Mouse (Mus musculus) megakaryocyte progenitor cell, adult 5-6 weeks (primary cell): ENCODE results near the gene Akap6. TPM values are rescaled to one million over a fixed set of nuclear protein-coding genes. Genes with fewer than 3 reads are reported as not detected.
A peak's percentile ranks its signal among the peaks of the same experiment; 100 is the strongest.

ENCODE experiments used
- ATAC-seq: replicated peaks from 2 replicates; pipeline ENCODE4 v1.8.0; 2016; ENCODE audit warnings: mild to moderate bottlenecking, moderate TSS enrichment, inconsistent platforms; ENCODE audit not compliant: poor library complexity
- total RNA-seq, 2 experiments: library from RNA; stranded (forward) in 1 of 2; stranded (reverse) in 1 of 2; fragments of 157-497, 149-512 nt in 1 of 2; fragments of 200-1000 nt in 1 of 2; gene quantifications; 2 replicates each; pipeline versions ENCODE4 v1.2.3 to v1.2.4; 2015 to 2017

Akap6 gene
- total RNA-seq (2015) (not detected in 2 replicates), total RNA-seq (2017) (0.08 TPM in 1 of 2 replicates, not detected in the other)

DNA sequence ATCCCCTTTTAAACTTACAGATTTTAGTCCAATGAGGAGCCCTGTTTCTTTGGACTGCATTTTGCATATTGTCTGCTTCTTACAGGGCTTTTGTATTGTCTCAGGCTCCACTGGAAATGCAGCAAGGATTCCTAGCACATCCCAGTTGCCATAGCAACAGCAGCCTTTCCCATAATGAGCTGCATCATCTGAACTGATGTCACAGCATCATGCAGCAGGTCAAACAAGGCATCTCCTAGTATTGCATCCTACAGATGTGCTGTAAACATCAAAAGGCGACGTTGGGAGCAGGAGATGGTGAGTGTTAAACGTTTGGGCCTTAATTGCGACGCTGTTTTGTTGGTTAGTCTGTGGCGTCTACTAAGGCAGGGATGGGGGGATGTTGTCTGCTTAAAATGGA lies at the start of gene Akap6:
Gene Akap6, plus strand, starts transcription at position 238 of the 400 bp plus-strand sequence.
- no peak for ATAC-seq

DNA sequence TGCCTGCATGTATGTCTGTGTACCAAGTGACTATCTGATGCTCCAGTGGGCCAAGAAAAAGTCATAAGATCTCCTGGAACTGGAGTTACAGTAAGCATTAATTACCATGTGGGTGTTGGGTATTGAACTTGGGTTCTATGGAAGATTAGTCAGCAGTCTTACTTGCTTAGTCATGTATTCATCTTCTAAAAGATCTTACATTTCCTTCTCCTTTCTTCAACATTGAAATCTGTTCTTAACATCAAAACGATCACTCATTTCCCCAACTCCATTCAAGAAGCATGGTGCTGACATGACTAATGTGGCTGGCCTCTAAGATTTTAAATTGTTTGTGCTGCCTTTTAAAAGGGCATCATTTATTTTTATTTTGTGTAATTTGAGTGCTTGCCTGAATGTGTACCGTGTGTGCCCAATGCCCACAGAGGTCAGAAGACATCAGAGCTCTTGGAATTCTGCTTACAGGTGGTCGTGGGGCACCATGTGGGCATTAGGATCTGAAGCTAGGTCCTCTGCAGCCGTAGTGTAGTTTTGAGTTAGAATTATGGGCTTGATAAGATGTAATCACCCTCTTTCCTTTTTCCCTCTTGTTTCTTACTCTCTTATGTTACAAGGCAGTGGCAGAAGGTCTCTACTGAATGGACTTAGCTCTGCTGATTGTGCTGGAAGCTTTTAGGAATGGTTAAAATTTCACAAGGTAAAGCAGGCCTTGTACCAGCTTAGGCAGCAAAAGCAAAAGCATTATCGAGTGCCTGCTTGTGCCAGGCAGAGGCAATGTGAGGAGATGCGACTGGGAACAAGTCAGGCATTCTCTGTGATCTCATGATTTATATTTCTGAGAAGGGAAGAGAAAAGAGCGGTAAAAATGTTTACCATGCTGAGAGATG lies 36.0 kb upstream of the Akap6 start:
- no peak for ATAC-seq

DNA sequence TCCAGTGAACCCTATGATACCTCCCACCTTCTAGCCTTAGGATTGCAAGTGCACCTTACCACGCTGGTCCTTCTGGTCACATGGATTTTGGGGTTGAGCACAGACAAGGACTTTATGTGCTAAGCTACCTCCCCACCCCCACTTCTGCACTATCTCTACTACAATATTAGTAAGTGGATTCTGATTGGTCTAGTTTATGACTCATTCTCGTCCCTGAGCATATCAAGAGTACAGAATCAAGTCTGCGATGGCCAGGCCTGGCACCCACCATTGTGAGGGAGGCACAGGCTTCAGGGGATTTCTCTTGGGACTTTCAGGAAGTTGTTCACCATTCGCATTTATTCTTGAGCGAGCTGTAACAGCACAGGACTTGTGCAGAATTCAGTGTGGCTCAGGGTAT lies 34.2 kb upstream of the Akap6 start:
- no peak for ATAC-seq

DNA sequence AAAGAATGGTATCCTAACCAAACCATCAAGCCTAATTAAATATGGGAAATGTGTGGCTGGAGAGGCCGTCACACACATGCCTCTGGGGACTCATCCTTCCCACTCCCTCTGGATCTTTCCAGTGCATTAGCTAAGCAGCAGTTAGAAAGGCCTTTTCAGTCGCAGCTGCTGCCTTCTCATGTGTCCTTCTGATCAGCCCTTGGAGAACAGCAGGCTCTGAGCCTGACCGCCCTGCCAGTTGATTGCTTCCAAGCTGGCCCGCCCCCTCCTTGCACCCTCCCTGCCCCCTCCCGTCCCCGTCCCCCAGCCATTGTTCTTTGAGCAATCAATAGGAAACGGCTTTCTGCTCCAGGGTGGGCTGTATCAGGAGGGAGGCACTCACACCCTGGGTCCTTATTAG lies 27.7 kb upstream of the Akap6 start:
- ATAC-seq, result no peak

DNA sequence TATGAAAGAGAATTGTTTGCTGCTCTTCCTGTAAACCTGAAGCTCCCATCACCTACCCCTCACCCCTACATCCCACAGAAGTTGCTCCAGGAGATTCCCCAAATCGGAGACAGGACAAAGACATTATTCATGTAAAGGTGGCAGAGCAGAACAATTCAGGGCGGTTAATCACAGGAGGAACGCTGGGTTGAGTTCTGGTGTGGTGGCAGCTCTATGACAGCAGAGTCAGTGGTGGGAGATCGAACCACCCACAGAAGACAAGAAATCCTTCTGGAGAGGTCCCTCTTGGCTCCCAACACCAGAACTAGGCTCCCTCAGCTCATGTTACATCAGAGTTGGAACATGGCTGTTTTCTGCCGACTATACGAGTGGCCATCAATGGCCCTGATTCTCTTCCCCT lies 27.2 kb upstream of the Akap6 start:
- ATAC-seq, result no peak

DNA sequence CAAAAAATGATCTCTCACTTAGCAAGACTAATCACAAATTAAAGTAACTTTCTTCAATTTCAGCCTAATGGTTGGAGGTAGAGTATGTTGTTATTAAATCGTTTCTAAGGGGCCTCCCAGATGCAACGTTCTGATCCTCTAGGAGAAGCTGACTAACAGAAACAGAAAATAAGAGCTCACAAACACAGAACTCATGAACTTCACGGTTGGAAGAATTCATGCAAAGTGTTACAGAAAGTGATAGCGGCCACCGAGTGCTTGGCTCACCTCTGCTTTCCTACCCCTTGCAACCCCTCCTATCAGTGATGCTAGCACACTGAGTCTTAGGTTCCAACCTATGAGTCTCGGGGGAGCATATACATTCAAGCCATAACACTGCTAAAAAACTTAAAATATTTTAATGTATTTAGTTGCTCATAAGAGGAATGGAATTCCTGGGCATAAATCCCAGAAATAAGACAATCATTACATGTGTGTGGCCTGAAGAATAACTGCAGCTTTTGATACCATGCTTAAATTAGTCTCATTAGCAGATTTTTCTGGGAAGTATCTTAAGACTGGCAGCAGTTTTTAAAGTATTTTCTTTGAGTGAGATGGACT lies 25.7 kb upstream of the Akap6 start:
- no peak for ATAC-seq

DNA sequence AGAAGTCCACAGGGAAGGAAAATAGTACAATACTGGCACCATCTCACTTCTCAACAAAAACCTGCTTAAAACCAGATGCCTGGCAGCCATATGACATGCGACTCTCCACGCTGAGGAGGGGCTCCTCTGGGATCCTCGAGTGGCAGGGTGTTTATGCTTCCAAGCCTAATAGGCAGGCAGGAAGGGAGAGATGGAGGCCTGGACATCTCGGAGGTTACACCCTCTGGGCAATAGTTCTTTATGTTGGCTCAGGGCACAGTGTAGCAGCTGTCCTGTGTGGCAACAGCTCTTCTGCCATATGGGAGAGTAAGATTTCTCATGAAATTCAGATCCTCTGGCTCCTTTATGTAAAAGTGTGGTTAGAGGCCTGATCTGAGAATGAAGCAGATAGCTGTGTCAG lies 24.2 kb upstream of the Akap6 start:
- ATAC-seq, result no peak

DNA sequence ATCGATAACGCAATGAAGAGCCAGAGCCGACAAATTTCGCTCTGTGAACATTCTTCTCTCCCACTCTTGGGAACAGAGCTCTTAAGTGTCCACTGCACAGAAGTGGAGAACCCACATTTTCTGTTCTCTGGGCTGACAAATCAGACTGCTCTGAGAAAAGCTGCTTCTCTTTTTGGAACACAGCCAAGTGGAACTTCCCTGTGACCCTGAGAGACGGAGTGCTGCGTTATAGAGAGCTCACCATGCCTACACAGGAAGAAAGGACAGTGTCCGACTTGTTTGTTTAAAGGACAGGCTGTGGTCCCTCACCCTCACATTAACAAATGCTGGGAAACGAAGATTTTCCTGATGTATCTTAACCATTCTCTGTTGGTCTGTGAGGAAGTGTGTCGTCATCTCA lies 11.8 kb upstream of the Akap6 start:
- ATAC-seq, result 0 out of 2 replicates have a peak, but pooled peaks have one; percentile 22

DNA sequence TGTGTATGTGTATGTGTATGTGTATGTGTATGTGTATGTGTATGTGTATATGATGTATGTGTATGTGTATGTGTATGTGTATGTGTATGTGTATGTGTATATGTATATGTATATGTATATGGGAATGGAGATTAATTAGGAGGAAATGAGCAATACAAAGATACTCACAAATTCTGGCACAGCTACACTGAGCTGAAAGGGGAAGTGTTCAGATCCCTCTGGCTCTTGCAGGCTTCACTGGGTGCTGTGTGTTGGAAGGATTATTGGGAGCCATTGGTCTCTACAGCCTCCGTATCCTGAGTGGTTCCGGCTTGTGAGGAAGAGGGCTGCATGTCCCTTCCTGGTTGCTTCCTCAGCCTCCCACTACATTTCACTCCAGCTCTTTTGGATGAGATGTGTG lies 10.5 kb upstream of the Akap6 start:
- no peak for ATAC-seq

DNA sequence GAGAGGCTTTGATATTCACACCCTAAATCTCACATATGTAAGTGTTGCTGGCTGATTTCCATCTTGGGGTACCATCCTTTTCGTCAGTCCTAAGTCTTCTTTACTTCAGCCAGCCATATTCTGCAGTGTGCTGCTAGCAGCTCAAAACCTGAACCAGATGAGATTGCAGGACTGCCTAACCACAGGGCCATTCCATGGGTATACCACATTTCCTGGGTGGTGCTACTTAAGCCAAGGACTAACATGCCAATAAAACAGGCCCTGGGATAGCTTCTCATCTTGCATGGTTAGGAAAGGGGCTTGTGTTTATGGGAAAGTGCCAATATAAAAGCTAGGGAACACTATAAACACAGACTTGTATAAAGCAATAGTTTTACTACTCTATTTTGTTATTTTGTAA lies 7.6 kb upstream of the Akap6 start:
- ATAC-seq, result 0 out of 2 replicates have a peak, but pooled peaks have one; percentile 9

DNA sequence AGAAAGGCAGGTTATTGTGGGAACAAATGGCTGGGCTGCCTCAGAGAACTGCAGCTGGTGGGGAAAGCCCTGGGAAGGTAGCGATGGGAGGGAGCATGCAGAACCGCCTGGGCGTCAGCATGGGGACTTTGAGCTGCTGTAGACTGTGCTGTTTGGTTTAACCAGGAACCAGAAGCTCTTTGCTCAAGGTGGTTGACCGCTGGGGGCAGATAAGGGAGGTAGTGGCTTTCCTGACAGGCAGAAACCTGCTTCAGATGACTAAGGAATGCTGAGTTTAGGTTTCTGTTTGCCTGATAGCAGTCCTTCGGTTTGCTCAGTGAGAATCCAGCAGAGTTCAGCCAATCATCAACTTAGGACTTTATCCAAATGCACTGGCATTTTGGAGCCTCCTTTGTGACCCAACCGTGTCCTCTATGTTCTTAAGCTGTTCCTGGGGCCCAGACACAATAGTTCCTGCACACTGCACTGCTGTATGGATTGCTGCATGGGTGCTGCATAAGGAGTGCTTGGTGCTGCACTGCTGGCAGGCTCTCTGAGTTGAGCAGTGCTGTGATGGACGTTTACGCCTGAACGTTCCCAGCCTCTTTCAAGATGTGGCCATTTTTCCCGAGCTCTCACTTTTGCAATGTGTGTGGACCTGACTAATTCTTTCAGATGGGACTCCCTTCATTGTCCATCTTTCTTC lies 6.8 kb upstream of the Akap6 start:
- peak; percentile 92 for ATAC-seq

DNA sequence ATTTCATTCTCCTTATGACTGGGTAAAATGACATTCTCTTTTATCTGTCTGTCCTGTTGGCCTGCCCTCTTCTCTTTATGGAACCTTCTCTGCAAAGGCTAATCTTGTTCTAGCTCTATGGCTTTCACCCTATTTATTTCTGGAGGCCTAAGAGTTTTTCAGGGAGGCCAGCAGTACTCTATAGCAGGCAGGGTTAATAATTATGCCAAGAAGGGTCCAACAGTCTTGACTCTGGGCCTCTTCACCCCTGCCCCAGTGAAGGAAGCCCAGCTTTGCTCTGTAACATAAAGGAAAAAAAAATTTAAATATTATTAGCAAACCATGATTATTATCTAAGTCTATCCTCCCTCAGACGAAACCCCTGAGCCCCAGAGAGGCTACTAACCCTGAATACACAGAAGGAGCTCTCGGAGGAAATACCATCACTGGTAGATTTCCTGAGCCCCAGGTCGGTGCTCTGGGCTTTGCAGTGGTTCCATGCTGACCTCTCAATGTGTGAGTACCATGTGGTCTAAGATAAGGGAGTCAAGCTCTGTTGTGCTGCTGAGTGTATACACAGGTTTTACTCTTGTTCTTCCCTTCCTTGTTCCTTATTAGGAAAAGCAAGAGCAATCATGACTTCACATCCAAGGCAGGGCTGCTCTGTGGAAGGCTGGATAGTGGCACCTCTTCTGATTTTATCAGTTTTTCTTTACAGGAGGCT lies 1.6 kb upstream of the Akap6 start:
- no peak for ATAC-seq

DNA sequence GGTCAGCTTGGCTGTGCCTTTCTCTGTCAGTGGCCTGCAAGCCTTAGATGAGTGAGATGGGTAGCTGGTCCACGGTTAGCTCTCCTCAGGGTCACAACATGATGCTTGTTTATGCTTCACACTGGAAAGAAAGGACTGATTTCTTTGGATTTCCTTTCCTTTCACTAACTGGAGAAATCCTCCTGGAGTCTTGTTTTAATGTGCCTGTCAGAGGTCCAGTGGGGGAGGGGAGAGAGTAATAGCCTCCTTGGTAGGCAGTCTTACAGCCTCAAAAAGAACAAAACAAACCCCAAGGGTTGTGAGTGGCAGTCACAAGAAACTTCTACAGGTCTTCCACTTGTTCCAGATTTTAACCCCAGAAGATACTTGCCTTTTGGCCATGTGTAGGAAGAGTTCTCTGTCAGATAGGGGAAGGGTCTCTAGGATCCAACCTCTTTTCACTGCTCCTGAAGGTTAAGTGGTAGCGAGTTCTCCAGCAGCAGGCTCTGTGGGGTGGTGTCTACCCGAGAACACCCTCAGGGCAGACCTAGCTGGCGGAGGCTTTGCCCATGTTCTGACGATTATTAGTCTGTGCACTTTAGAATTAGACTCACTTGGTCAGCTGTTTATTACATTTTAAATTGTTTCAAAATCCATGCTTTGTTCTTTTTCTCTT lies 780 bp upstream of the Akap6 start:
- no peak for ATAC-seq

DNA sequence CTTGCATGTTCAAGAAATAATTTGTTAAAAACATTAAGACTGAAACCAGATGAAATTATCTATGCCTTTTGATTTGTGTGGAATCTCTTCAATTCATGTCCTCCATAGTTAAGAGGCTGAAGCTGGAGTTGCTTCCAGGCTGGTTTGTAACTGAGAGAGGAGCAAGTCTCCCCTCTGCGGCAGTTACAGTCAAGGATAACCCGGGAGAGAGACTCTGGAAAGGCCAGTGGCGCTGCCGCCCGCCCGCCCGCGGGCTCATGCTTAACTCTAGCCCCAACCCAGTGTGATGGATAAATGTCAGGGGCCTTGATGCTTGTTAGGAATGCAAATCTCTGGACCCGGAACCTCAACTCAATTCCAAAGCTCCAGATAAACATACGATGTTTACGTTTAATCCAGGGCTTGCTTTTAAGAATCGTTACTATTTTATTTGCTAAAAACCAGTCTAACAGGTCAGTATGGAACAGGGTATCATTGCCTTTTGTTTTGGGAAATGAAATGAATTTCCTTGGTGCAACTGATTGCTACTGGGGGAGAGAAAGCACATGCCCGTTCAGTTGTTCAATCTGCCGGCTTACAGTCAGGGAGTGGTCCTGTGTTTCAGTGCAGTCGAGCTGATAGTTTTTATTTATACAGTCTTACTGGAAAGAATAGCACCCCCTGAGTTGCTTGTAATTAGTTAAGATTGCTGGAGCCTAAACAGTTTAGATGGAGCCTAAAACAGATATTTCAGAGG lies 946 bp downstream of the Akap6 start:
- no peak for ATAC-seq

DNA sequence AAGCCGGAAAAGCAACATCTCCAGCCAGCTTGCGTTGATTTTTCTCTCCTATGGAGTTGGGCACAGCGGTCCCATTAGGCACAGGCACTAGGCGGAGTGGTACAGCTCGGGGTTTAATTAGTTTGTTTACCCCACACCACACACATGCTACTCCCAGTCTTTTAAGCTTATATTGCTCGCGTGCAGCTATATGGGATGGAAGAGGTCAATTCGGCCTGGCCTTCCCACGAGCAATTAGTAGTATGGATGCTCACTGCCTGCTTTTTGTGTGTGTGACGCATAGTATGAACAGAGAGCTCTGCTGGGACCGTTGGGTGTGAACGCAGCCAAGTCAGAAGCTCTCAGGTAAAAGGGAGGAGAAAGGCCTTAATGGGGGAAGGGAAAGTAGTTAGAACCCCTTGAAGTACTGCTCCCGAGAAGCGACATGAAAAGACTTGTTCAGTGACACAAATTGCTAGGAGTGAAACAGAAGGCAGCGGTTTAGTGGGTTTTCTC lies 1.6 kb downstream of the Akap6 start:
- ATAC-seq, result no peak; the same call in 1 of the 2 replicates

DNA sequence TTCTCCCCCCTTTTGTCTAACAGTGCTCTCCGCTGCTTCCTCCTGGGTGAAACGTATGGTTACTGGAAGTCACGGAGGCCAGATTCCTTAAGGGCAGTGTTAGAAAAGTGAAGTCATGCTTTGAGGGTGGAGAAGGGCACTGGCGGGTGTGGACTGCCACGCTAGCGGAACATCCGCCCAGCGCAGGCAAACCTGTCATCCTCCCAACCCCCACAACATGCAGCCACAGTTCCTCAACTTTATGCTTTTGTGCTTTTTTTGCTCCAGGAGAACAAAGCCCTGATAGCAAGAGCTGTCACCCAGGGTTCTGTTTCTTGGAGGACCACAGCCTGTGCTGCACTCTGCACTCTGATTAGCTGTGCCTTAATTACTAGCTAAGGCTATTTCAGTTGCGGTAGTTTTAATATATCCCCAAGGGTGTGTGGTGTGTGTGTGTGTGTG lies 2.0 kb downstream of the Akap6 start:
- peak; percentile 89 for ATAC-seq

DNA sequence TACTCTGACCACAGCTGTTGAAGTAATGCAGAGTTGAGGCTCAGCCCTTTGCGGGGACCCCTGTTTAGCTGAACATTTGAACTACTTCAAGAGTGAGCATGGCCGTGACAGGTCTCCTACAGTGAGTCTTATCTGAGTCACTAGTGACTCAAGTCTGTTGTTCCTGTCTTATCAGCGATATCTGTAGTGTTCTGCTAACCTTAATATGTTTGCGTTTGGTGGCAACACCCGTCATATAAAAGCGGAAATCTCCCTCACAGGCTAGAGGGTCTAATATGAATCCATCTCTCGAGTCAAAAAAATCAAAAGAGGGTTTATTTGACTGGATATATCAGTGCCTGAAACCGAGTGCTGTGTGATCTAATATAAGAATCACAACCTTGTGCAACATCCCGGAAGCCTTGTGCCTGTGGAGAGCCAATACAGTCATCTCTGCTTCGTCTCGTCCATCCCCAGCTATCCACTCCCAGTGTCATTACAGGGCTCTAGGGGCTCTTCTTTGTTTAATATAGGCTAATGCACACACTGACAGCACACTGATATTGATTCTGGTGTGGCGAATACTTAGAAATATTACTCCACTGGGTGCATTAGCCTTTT lies 3.3 kb downstream of the Akap6 start:
- ATAC-seq, result peak; percentile 26; the same call in 1 of the 2 replicates

DNA sequence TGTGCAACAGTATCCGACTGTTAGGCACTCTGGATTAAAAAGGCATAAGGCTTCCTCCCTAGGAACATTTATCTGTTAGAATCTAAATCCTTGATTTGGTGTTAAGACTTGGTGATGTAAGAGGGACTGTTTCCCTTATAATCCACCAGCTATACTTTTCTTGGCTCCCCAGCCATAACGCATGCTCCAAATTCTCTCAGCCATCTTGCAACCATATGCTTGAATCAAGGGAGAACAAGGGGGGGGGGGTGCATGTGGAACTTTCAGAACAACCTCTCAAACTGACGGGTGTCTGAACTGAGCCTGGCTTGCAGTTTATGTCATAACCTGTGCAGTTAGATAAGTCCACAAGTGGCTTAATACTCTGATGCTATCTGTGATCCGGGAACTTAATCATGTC lies 4.9 kb downstream of the Akap6 start:
- ATAC-seq, result no peak

DNA sequence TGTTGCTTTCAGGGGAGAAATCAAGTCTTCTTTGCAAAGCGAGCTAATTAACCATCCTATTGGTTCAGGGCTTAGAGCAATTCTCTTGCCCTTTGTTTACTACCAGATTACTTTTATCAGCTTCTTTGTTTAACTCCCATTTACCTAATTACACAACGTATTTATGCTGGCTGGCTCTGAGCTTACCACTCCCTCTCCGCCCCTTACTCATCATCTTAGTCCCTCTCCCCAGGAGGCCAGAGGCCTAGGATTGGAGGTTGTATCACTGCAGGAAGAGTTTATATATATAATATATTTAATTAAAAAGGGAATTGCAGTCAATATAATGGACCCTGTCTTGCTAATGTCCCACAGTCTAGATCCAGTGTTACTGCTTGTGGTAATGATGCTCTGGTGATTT lies 5.6 kb downstream of the Akap6 start:
- no peak for ATAC-seq
